Mouse (Mus musculus) midbrain, embryonic 12.5 days (tissue): ENCODE data around the gene Ptp4a2. TPM values are rescaled to one million over a fixed set of nuclear protein-coding genes. Genes with fewer than 3 reads are reported as not detected.
A peak's percentile ranks its signal among the peaks of the same experiment; 100 is the strongest.
"Not testable (repeated sequence)": the region's sequence is repeated elsewhere in the genome, so short reads cannot be mapped to it uniquely, and the experiment has no call there.

ENCODE experiments used
- ATAC-seq: fragments of 200-750 bp; cut with Nextera tagmentation; 2 replicates; pipeline ENCODE4 v1.8.0; 2017; ENCODE audit warnings: low read depth, moderate TSS enrichment, moderate library complexity; ENCODE audit not compliant: low FRiP score
- H3K27ac ChIP-seq: fragments of 300-500 bp; sonication (generic); replicated peaks from 2 replicates; pipeline ENCODE4 v1.5.1; 2016; ENCODE audit warnings: mild to moderate bottlenecking
- H3K27me3 ChIP-seq: fragments of 300-500 bp; sonication (generic); 2 replicates; pipeline ENCODE4 v1.6.1; 2016; ENCODE audit warnings: mild to moderate bottlenecking
- H3K36me3 ChIP-seq: fragments of 300-500 bp; sonication (generic); 2 replicates; pipeline ENCODE4 v1.6.1; 2016
- H3K4me1 ChIP-seq: fragments of 300-500 bp; sonication (generic); 2 replicates; pipeline ENCODE4 v1.6.1; 2016
- H3K4me2 ChIP-seq: fragments of 300-500 bp; sonication (generic); replicated peaks from 2 replicates; pipeline ENCODE4 v1.6.1; 2016; ENCODE audit warnings: mild to moderate bottlenecking, moderate library complexity
- H3K4me3 ChIP-seq: fragments of 300-500 bp; sonication (generic); 2 replicates; pipeline ENCODE4 v1.5.1; 2016; ENCODE audit warnings: mild to moderate bottlenecking
- H3K9ac ChIP-seq: fragments of 300-500 bp; sonication (generic); replicated peaks from 2 replicates; pipeline ENCODE4 v1.6.1; 2016; ENCODE audit warnings: mild to moderate bottlenecking, moderate library complexity
- H3K9me3 ChIP-seq: fragments of 300-500 bp; sonication (generic); 2 replicates; pipeline ENCODE4 v1.6.1; 2016; ENCODE audit warnings: mild to moderate bottlenecking
- WGBS: fragments of 180-500 bp; shearing (Covaris S2); methylation state at CpG from one replicate; pipeline ENCODE4 v1.1.7; 2016; 5-methylcytosine and 5-hydroxymethylcytosine counted together
- polyA plus RNA-seq: library from polyadenylated mRNA; unstranded; fragments of >200 nt; fragmentation: Nextera tagmentation; extraction: Ambion mirVana; gene quantifications from 2 replicates; pipeline ENCODE4 v1.2.1, GENCODE M21; 2016

Ptp4a2 gene
- polyA plus RNA-seq, 1 experiment from 2014 or later, result 345 TPM

- H3K27me3 ChIP-seq, result no peaks in the 10 kb centered on the region
- no peak overlapping the region for H3K27ac ChIP-seq
- H3K4me3 ChIP-seq, result no peak overlapping the region
- H3K9me3 ChIP-seq, result no peaks in the 10 kb centered on the region
- H3K4me2 ChIP-seq, result no peak overlapping the region
- no peak for ATAC-seq
- no peak overlapping the region for H3K9ac ChIP-seq
- H3K36me3 ChIP-seq, result no peaks in the 10 kb centered on the region
- peaks cover 27% of the 10 kb centered on the region for H3K4me1 ChIP-seq
- 71% methylated on average over 8 of the region's 8 CpGs for WGBS
These were observed 67.7 kb downstream of the Ptp4a2 start for GRCm38 (mm10) chr4:129878656-129879145.

- H3K9me3 ChIP-seq, result no peaks in the 10 kb centered on the region
- H3K4me2 ChIP-seq, result no peak overlapping the region
- H3K4me1 ChIP-seq, result peaks cover 32% of the 10 kb centered on the region
- no peak for ATAC-seq
- 70% methylated on average over 4 of the region's 4 CpGs for WGBS
- no peak overlapping the region for H3K27ac ChIP-seq
- no peak overlapping the region for H3K4me3 ChIP-seq
- H3K36me3 ChIP-seq, result no peaks in the 10 kb centered on the region
- H3K9ac ChIP-seq, result no peak overlapping the region
- no peaks in the 10 kb centered on the region for H3K27me3 ChIP-seq
These were observed 68.3 kb downstream of the Ptp4a2 start for GRCm38 (mm10) chr4:129879206-129879780.

- Histone ChIP-seq H3K9ac (no peak overlapping the region), H3K27ac (no peak overlapping the region), H3K27me3 (no peaks in the 10 kb centered on the region), H3K4me1 (peaks cover 34% of the 10 kb centered on the region), H3K4me3 (no peak overlapping the region), H3K4me2 (no peak overlapping the region), H3K36me3 (no peaks in the 10 kb centered on the region), H3K9me3 (no peaks in the 10 kb centered on the region)
- ATAC-seq, result no peak
- WGBS, result 88% methylated on average over 7 of the region's 7 CpGs
These were observed 69.6 kb downstream of the Ptp4a2 start for GRCm38 (mm10) chr4:129880615-129881014.

DNA sequence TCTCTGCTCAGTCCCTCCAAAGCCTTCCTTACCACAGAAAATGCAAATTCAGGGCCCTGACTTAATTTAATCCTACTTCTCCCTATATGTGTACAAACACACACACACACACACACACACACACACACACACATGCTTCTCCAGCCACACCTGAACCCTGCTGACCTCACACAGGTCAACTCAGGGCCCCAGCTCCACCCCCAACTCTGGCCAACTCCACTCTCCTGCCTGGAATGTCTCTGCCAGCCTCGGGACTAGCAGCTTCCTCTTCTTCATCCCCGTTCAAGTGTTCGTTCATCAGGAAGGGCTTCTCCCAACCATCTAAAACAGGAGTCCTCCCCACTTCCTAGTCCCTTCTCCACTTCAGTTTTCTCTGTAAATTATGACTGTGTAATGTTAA, 70.6 kb downstream of the Ptp4a2 start:
- no peaks in the 10 kb centered on the region for H3K9me3 ChIP-seq
- no peak overlapping the region for H3K27ac ChIP-seq
- H3K4me2 ChIP-seq, result no peak overlapping the region
- peaks cover 32% of the 10 kb centered on the region for H3K4me1 ChIP-seq
- 44% methylated on average over 3 of the region's 3 CpGs for WGBS
- H3K27me3 ChIP-seq, result no peaks in the 10 kb centered on the region
- ATAC-seq, result no peak
- no peak overlapping the region for H3K4me3 ChIP-seq
- H3K9ac ChIP-seq, result no peak overlapping the region
- no peaks in the 10 kb centered on the region for H3K36me3 ChIP-seq

DNA sequence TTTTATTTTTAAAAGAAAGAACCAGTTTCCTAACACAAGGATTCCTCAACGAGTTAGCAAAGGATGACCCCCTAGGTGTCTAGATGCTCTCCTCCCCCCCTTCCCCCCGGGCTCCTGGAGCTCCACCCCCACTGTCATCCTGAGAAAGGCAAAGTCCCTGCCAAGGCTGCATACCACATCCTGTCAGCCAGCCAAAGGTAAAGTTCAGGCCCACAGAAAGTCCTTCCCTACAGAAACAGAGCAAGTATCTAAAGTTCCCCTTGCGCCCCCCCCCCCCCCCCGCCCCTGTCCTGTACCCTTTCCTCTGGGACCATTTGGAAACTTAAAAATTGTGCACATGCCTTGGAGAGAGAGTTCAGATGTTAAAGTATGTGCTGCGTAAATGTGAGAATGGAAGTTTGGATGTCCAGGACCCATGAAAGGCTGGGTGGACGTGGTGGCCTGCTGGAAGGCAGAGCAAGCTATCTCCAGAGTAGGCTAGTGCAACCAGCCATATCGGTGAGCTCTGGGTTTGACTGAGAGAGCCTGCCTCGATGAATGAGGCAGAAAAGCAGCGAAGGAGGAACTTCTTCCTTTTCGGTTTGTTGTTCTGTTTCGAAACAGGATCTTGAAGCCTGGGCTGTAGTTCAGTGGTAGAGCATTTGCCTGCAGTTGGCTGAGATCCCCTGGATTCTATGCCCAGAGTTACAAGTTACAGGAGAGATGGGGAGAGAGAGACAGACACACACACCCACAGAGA, 71.7 kb downstream of the Ptp4a2 start:
- H3K4me1 ChIP-seq, result peaks cover 22% of the 10 kb centered on the region
- H3K9me3 ChIP-seq, result no peaks in the 10 kb centered on the region
- H3K36me3 ChIP-seq, result no peaks in the 10 kb centered on the region
- ATAC-seq, result no peak
- WGBS, result 38% methylated on average over 11 of the region's 11 CpGs
- 0 out of 2 replicates have a peak overlapping the region, but pooled peaks have one; percentile 8 for H3K4me2 ChIP-seq
- H3K4me3 ChIP-seq, result no peak overlapping the region
- no peaks in the 10 kb centered on the region for H3K27me3 ChIP-seq
- H3K27ac ChIP-seq, result 0 out of 2 replicates have a peak overlapping the region, but pooled peaks have one; percentile 2
- H3K9ac ChIP-seq, result peak overlapping the region; percentile 24; the same call in 1 of the 2 replicates

DNA sequence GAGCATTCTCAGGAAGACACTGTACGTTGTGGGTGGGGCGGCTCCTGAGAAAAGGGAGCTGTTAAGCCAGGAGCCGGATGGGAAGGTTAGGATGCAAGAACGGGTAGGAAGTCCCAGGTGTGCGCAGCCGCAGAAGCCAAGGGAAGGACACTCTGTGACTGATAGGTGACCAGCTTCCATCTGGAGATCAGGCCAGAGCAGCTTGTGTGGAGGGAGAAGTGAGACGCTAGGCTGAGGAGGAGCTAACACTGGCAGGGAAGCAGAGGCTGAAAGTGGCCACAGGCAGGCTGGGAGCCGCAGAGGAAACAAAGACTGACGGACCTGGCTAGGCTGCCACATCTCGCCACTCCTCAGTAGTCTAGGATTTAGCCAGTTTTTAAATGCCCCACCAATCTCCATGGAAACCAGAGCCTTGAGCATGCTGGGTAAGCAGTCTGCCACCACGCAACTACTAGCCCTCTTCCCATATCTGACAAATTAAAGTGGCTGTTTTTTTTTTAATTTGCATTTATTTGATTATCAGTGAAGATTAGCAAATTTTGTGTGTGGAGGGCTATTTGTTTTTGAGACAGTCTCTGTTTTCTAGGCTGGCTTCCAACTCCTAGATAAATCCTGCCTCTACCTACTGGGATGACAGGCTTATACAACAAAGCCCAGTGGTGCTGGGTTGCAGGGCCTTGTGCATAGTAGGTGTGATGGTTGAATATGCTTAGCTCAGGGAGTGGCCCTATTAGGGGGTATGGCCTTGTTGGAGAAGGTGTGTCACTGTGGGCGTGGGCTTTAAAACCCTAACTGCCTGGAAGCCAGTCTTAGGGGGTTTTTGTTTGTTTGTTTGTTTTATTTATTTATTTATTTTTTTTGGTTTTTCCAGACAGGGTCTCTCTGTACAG, 73.3 kb downstream of the Ptp4a2 start:
- Histone ChIP-seq H3K27me3 (no peaks in the 10 kb centered on the region), H3K9ac (no peak overlapping the region), H3K36me3 (no peaks in the 10 kb centered on the region), H3K4me2 (peak overlapping the region; percentile 31), H3K27ac (peak overlapping the region; percentile 56; the same call in 1 of the 2 replicates), H3K4me3 (no peak overlapping the region), H3K4me1 (peaks cover 16% of the 10 kb centered on the region), H3K9me3 (no peaks in the 10 kb centered on the region)
- peak; percentile 63 for ATAC-seq
- WGBS, result 49% methylated on average over 12 of the region's 12 CpGs

GRCm38 (mm10) chr4:129889661-129890060, 78.6 kb downstream of the Ptp4a2 start:
- Histone ChIP-seq H3K4me3 (no peak overlapping the region), H3K4me1 (no peaks in the 10 kb centered on the region), H3K4me2 (no peak overlapping the region), H3K36me3 (no peaks in the 10 kb centered on the region), H3K27me3 (no peaks in the 10 kb centered on the region), H3K9me3 (no peaks in the 10 kb centered on the region), H3K9ac (no peak overlapping the region), H3K27ac (no peak overlapping the region)
- ATAC-seq, result no peak
- WGBS, result 80% methylated on average over 10 of the region's 10 CpGs

- Histone ChIP-seq H3K4me2 (no peak overlapping the region), H3K4me1 (no peaks in the 10 kb centered on the region), H3K27ac (no peak overlapping the region), H3K27me3 (no peaks in the 10 kb centered on the region), H3K9me3 (no peaks in the 10 kb centered on the region), H3K36me3 (no peaks in the 10 kb centered on the region), H3K4me3 (no peak overlapping the region), H3K9ac (no peak overlapping the region)
- ATAC-seq, result no peak
- 92% methylated on average over 7 of the region's 7 CpGs for WGBS
These were observed 79.1 kb downstream of the Ptp4a2 start for GRCm38 (mm10) chr4:129890094-129890493.

DNA sequence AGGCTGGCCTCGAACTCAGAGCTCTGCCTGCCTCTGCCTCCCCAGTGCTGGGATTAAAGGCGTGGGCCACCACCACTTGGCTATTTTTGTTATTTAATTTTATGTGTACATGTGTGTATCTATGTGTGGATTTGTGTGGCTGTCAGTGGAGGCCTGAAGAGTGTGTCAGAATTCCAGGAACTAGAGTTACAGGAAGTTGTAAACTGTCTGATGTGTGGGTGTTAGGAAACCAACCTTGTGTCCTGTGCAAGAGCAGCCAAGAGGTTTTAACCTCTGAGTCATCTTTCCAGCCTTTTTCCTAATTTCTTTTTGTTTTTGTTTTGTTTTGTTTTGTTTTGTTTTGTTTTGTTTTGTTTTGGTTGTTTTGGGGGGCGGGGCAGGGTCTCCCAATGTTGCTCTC, 83.8 kb downstream of the Ptp4a2 start:
- Histone ChIP-seq H3K4me2 (no peak overlapping the region), H3K27me3 (no peaks in the 10 kb centered on the region), H3K9me3 (no peaks in the 10 kb centered on the region), H3K36me3 (no peaks in the 10 kb centered on the region), H3K27ac (no peak overlapping the region), H3K4me3 (no peak overlapping the region), H3K9ac (no peak overlapping the region), H3K4me1 (no peaks in the 10 kb centered on the region)
- 97% methylated on average over 3 of the region's 3 CpGs for WGBS
- ATAC-seq, result no peak

- not testable (repeated sequence) for H3K4me1 ChIP-seq, H3K4me2 ChIP-seq, H3K9me3 ChIP-seq, H3K4me3 ChIP-seq, H3K27me3 ChIP-seq, H3K9ac ChIP-seq, H3K27ac ChIP-seq, ATAC-seq, H3K36me3 ChIP-seq
- WGBS, result 94% methylated on average over 18 of the region's 18 CpGs
These were observed 87.8 kb downstream of the Ptp4a2 start for GRCm38 (mm10) chr4:129898815-129899214.
